Mouse (Mus musculus): ENCODE data around the gene 1600014C23Rik. TPM values are rescaled to one million over a fixed set of nuclear protein-coding genes. Genes with fewer than 3 reads are reported as not detected.
A peak's percentile ranks its signal among the peaks of the same experiment; 100 is the strongest.

1600014C23Rik gene
- total RNA-seq, 2 experiments from 2014 or later: not detected

GRCm38 (mm10) chr17:45727983-45728723 is 5.5 kb downstream of the 1600014C23Rik start:
- peak; percentile 68 for DNase-seq (ENCODE audit: low spot score)

GRCm38 (mm10) chr17:45727481-45727880 is 6.2 kb downstream of the 1600014C23Rik start:
- DNase-seq (ENCODE audit: low spot score): no peak

GRCm38 (mm10) chr17:45726249-45726648 is 7.4 kb downstream of the 1600014C23Rik start:
- no peak for DNase-seq (ENCODE audit: low spot score)

GRCm38 (mm10) chr17:45724574-45724921 is 9.1 kb downstream of the 1600014C23Rik start:
- no peak for DNase-seq (ENCODE audit: low spot score)

- peak; percentile 84 for DNase-seq (ENCODE audit: low spot score)
Observed at GRCm38 (mm10) chr17:45723732-45724573, 9.7 kb downstream of the 1600014C23Rik start.

GRCm38 (mm10) chr17:45718323-45718722 is 15.3 kb downstream of the 1600014C23Rik start:
- peak; percentile 77 for DNase-seq (ENCODE audit: low spot score)

- no peak for DNase-seq (ENCODE audit: low spot score)
Observed at GRCm38 (mm10) chr17:45711525-45711924, 22.1 kb downstream of the 1600014C23Rik start.

- DNase-seq (ENCODE audit: low spot score): no peak
Observed at GRCm38 (mm10) chr17:45710407-45710806, 23.2 kb downstream of the 1600014C23Rik start.

GRCm38 (mm10) chr17:45709829-45710228 is 23.8 kb downstream of the 1600014C23Rik start:
- no peak for DNase-seq (ENCODE audit: low spot score)

GRCm38 (mm10) chr17:45708179-45708578 is 25.5 kb downstream of the 1600014C23Rik start:
- DNase-seq (ENCODE audit: low spot score): peak; percentile 67

GRCm38 (mm10) chr17:45707376-45707775 is 26.3 kb downstream of the 1600014C23Rik start:
- no peak for DNase-seq (ENCODE audit: low spot score)

- no peak for DNase-seq (ENCODE audit: low spot score)
Observed at GRCm38 (mm10) chr17:45706796-45707195, 26.8 kb downstream of the 1600014C23Rik start.

- no peak for DNase-seq (ENCODE audit: low spot score)
Observed at GRCm38 (mm10) chr17:45703187-45703586, 30.5 kb downstream of the 1600014C23Rik start.

- DNase-seq (ENCODE audit: low spot score): no peak
Observed at GRCm38 (mm10) chr17:45702254-45702653, 31.4 kb downstream of the 1600014C23Rik start.

- DNase-seq (ENCODE audit: low spot score): no peak
Observed at GRCm38 (mm10) chr17:45701236-45701591, 32.4 kb downstream of the 1600014C23Rik start.

GRCm38 (mm10) chr17:45700496-45701235 is 33.0 kb downstream of the 1600014C23Rik start:
- DNase-seq (ENCODE audit: low spot score): peak; percentile 85

GRCm38 (mm10) chr17:45699039-45699740 is 34.5 kb downstream of the 1600014C23Rik start:
- no peak for DNase-seq (ENCODE audit: low spot score)

- no peak for DNase-seq (ENCODE audit: low spot score)
Observed at GRCm38 (mm10) chr17:45698368-45698767, 35.3 kb downstream of the 1600014C23Rik start.

- DNase-seq (ENCODE audit: low spot score): no peak
Observed at GRCm38 (mm10) chr17:45696981-45697380, 36.7 kb downstream of the 1600014C23Rik start.

GRCm38 (mm10) chr17:45695227-45696120 is 38.2 kb downstream of the 1600014C23Rik start:
- no peak for DNase-seq (ENCODE audit: low spot score)

Data from gastrocnemius, adult 18-20 months (tissue).